Mouse (Mus musculus) embryonic fibroblast, embryonic 13.5 days (primary cell): ENCODE results near the gene Glce.

Experiments
- CTCF ChIP-seq: IDR thresholded peaks from 2 replicates; pipeline ENCODE4 v1.5.1; 2011; ENCODE audit warnings: mild to moderate bottlenecking, control low read depth, low read length, moderate library complexity, borderline replicate concordance; ENCODE audit not compliant: insufficient read depth
- POLR2A ChIP-seq: IDR thresholded peaks from 2 replicates; pipeline ENCODE4 v1.6.1; 2011; ENCODE audit warnings: low read depth, mild to moderate bottlenecking, control low read depth, low read length, moderate library complexity

- TF ChIP-seq CTCF (no peak), POLR2A (no peak)
Measured at GRCm38 (mm10) chr9:62145198-62145597, 22.7 kb upstream of the Glce start.
